Mouse (Mus musculus) layer of hippocampus, adult 9-11 months (tissue): ENCODE data around the gene Atpaf2.

Experiments used
- DNase-seq: peaks from one replicate; pipeline ENCODE4 v3.0.0; 2022

Atpaf2 gene

DNA sequence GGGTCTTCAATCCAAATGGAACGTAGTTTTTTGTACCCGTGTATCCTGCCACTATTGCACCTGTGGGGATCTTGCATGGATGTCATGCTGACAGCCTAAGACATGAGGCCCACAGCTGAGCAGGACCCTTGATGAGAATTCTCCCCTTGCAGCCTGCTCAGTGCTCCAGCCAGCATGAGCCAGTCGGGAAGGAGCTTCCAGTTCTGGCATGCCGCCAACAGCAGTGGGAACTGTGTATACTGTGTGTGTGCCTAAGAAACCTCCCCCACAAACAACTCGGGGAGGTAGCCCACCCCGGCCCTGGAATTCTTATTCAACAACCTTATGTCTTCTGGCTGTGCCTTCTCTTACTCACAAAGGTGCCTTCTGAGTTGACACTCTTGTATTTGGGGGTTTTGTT, 21.7 kb downstream of the Atpaf2 start:
- no peak for DNase-seq

DNA sequence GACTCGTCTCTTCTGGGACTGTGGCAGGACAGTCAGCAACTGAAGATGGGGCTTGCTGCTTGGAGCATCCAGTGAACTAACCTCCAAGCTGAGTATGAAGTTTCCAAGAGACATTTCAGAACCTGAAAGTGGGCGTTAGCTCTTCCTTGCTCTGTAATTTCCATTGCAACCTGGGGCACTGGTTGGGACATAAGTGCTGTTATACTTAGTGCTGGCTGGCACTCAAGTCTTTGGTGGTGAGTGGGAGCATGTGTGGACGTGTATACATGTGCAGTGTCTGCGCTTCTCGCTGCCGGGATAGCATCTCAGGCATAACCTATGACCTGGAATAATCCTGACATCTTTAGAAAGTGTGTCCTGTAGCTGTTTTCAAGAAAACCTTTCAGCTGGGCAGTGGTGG, 26.9 kb downstream of the Atpaf2 start:
- DNase-seq: no peak

DNA sequence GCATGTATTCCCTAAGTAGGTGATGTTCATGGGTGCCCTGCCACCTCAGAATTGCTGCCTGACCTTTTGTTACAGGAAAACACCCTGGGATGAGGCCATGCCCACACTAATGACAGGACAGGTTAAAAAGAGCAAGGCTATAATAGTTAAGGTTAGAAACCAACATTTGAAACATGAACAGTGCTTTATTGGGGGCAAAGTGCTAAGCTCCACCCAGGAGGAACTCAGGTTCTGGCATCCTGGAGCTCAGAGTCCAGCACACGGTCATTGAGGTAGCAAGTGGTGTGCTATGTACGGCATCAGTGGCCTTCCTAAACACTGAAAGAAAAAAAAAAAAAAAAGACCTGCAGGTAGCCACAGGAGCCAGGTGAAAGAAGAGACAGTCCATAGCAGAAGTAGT, 30.3 kb downstream of the Atpaf2 start:
- DNase-seq: no peak

DNA sequence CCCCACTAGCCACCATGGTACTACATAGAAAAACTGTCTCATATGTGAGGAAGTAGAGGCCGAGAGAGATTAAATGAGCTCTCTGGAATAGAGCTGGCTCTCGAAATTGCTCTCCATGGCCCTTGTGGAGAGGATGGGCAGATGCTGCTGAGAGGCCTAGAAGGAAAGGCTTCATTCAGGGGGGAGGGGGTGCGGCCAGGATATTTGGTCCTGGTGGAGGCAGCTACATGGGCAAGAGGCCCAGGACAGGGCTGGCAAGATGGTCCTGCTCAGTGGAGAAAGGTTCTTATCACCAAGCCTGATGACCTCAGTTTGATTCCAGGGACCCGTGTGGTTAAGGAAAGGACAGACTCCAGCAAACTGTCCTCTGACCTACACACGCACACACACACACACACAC, 32.3 kb downstream of the Atpaf2 start:
- no peak for DNase-seq

DNA sequence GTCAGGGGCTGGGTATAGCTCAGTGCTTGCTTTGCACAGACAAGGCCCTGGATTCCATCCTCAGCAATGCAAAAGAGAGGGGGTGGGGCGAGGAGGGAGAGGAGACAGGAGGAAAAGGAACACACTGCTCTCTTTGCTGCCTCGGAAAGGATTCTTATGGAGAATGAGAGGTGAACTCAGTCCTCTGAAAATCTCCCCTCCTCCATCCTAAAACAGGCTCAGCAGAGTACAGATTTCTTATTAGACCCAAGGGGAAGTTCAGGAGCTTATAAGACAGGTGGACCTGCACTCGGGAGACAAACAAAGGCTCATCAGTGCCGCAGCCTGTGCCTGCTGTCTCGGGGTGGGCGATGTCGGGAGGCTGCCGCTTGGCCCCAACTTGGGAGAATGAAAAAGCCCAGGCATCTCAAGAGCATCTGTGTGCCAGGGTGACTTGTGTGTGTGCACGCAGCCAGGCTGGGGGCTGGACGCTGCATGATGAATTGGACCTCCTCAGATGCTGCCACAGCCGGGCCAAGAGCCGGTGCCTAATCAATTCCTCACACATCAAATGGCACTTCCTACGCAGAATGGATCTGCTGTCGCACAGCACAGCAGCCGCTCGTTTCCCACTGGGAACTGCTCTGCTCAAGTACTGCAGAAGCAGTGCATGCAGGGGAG, 33.4 kb downstream of the Atpaf2 start:
- peak; percentile 89 for DNase-seq

DNA sequence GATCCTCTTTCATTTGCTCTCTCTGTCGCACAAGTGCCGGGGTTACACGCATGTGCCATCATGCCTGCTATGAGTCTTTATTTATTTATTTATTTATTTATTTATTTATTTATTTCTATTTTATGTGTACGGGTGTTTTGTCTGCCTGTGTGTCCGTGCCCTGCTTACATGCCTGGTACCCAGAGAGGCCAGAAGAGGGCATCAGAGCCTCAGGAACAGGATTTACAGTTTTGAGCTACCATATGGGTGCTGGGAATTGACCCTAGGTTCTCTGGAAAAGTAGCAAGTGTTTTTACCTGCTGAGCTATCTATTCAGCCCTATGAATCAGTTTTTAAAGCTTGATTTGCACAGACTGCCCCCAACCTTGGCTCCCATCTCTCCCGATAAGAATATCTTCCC, 34.7 kb downstream of the Atpaf2 start:
- DNase-seq: no peak

DNA sequence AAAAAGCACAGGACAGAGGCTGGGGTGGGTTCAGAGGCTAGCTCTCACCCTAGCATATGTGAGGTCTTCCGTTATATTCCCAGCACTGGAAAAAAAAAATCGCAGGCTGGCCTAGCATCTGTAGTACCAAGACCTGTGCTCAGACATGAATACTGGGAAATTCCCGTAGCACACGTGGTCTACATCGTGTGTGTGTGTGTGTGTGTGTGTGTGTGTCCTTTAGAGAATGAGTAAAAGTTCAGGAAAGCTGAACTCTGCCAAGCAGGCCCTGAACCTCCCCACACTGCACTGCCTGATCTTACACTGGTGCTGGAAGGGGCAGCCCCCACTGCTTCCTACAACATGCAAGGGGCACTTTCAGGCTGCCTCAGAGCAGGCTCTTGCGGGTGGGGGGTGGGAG, 43.8 kb downstream of the Atpaf2 start:
- no peak for DNase-seq

DNA sequence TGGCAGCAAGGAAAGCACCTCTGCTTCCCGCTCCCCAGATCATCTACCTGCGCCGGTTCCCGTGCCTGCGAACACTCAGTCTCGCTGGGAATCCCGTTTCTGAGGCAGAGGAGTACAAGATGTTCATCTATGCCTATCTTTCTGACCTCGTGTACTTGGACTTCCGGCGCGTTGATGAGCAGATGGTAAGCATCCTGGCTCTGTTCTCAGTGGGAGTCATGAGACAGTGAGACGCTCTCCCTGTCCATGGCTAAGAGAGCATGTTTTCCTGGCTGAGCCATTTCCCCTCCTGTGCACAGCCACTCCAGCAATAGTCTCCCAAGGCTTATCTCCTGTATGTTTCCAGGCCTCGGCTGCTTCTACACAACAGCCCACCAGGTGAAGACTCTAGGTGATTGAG, 47.8 kb downstream of the Atpaf2 start:
- DNase-seq: no peak

DNA sequence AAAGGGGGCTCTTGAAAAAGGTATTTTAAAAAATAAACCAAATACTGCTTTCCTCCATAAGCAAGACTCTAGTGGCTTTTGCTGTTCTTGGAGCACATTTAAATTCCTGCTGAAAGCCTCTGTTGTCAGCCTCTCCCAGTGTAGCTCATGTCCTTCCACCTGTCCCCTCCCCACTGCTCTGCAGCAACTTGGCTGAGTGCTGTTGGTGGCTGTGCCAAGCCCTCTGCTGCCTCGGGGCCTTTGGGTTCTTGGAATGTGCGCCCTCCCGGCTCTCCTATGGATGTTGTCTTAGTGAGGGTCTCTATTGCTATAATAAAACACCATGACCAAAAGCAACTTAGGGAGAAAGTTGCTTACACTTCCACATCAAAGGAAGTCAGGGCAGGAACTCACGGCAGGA, 48.8 kb downstream of the Atpaf2 start:
- DNase-seq: no peak

DNA sequence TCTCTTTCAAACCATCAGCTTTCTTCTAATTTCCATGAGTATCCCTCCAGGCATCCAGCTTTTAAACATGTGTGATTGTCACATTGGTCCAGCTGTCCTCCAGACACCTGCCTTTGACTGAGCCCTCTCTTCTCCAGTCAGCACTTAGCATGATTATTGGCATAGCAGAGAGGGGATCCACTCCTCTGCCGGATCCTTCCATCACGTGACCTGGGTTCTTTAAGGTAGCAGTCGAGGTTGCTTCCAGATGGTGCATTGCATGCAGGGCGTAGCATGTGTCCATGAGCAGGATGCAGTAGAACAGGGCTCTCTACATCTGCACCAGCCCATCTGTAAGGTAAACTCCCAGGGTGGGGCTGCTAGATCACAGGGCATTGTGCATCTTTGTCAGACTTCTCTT, 49.3 kb downstream of the Atpaf2 start:
- DNase-seq: no peak

DNA sequence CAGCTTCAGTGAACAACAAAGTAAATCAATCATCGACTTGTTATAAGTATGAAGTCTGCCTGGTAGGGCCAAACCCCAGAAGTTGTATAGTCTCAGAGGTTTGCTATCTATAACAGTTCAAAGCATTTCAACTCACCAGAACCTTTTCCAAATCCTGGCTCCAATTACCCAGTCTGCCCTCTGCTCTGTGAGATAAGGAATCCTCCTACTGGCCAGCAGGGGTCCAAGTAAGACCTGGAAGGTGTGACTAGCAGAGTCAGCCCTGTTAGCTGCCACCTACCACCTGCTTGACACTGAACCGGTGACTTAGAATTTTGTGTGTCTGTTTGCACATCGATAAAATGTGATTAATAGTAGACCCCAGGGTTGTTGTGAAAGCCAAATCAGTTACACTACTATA, 51.0 kb downstream of the Atpaf2 start:
- DNase-seq: no peak

DNA sequence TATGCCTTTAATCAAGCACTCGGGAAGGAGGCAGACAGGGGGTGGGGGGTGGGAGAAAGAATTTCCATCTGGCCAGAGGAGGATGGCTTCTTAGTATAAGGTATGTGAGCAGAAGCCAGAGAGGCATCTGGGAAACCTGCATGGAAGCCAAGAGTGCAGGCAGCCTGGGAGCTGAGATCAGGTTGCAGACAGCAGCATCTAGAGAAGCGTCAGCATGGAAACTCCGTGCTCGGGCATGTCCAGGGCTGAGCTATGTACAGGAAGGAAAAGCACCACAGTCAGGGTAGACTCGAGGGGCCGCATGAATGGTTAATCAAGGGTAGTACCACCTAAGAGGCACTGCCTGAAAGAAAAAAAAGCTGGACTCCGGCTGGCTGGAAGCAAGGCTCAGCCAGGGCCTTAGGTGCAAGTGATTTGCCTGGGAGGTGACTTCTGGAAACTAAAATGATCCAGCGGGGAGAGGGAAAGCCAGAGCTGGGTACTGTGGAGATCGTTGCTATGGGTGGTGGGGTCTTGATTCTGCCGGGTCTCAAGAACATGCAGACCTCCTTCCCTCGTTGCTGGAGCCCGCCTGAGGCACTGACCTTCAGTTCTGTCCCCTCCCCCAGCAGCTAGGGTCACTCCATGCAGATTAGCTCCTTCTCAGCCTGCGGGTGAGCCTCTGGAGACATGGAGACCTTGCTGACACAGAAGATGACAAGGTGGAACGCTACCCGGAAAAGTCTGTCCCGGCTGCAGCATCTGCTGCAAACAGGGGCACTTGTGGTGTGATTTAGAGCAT, 51.8 kb downstream of the Atpaf2 start:
- no peak for DNase-seq

DNA sequence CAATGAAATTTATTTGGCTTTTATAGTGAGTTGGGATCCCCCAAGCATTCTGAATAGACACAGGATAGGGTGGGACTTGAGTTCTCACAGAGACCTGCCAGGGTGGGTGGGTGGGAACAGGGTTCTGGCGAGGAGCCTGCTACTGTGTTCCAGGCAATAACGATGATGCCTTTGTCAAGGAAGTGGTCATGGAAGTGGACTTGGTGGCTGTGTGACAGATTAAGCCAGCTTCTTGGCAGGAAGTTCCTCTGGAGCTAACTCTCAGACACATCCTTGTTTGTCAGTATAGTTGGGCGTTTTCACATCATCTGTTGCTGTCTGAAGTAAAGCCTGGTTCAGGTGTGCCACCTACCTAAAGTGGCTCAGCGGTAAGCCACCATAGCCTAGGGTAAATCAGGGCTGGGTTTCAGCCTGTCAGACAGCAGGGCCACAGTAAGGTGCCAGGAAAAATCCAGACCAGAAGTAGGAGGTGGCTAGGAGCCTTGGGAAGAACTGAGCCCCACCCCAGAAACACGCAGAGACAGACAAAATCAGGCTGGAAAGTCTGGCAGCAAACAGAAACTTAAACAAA, 57.5 kb downstream of the Atpaf2 start:
- no peak for DNase-seq

DNA sequence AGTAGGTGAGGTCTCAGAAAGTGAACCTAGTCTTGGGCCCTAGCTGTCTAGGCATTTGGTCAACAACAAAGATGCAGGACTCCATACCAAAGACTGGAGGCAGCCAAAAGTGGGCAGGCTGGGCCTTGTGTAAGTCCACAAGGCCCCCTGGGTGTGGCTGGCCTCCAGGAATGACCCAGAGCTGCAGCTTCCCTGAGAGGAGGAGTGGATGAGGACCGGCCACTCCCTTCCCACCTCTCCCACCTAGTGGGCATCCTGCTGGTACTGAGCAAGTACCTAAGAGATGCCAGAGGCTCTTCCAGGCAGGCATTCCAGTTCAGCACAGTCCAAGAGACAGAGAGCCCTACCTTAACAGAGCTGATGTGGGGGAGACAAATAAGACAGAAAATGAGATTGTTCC, 58.3 kb downstream of the Atpaf2 start:
- no peak for DNase-seq

DNA sequence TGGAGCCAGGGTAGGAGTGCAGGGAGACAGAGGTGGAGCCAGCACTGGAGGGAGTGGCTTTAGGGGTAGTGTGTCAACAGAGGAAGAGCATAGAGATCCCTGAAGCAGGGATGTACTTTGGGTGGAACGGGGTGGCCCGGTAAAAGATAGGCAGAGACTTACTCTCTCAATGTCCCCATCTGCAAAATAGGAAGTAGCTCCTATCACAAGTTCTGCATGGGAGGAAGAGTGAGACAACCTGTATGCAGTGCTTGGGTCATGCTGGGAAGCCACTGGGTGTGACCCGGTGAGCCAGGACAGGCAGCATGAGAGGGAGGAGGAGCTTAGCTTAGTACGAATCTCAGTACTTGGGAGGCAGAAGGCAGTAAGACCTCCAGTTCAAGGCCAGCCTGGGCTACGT, 59.1 kb downstream of the Atpaf2 start:
- no peak for DNase-seq

DNA sequence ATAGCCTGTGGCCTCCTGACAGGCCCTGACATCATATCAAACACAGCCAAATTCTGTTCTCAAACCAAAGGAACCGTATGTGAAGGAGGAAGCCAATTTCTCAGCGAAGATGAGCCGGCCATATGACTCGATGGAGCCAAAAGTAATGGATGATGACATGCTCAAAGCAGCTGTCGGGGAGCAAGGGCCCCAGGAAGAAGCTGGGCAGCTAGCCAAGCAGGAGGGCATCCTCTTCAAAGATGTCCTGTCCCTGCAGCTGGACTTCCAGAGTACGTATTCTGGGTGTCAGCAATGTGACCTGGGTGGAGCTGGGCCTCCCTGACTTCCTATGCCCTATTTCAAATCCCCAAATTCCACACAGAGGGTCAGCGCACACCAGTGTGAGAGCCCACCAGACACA, 59.7 kb downstream of the Atpaf2 start:
- no peak for DNase-seq

DNA sequence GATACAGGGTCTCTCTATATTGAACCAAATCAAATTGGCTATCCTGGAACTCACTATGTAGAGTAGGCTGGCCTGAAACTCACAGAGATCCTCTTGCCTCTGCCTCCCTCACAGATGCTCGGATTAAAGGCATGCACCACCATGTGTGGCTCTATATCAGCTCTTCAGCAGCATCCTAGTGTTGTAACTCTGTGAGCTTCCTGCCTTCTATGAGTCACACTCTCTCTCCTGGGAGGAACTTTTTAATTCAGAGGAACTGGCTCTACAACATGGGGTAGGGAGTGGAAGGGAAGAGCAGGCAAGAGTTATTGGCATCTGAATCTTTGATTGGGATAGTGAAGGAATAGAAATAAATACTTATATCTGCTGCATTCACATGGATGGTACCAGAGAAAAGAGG, 61.1 kb downstream of the Atpaf2 start:
- no peak for DNase-seq

DNA sequence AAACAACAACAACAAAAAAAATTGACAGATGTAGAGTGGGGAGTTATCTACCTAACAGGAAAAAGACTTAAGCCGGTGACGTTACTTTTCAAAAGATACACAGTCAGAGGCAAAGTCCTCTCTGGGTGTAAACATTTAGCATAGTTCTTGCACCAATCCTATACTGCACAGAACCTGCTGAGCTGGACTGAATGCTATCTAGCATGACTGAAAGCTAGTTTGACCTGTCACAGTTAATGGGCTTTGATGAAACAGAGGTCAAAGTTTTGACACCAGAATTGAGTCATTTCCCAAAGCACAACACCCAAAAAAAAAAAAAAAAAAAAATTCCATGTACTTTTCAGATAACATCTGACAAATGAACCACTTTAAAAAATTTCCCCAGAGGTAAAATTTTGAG, 62.3 kb downstream of the Atpaf2 start:
- no peak for DNase-seq

DNA sequence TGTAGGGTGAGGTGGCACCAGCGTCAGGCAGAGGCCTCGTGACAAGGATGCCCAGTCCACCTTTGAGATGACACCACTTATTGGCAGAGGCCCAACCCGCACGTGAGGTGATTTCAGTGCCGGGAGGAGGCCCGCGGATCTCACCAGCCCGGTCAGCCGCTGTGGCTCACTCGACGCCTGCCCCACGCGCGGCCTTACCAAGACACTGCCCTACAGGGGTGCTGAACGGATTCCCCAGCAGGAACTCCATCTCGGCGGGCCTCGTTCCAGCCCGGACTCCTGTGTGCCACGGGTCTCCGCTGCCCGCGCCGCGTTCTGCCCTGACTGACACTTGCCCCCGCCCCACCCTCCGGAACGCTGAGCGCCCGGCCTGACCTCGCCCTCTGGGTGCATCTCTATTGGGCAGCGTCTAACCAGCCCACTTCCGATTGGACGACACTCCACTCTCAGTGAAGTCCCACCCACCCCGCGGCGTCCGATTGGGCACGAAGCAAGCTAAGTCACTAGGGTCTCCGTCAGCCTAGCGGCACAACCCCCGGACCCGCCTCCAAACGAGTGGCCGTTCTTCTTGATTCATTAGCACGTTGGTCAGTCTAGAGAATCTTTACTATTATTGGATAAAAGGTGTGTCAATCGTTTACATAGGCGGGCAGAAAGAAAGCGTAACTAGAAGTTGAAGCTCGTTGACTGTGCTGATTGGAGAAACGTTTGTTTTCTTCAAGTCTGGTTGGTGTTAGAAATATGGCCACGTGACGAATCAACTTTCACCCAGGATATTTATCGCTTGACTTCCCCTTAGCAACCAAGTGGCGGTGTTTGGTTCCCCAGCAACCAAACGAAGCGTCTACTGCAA, 65.5 kb downstream of the Atpaf2 start, which contains the start of the genes Tom1l2 and Drc3:
Tom1l2 (minus strand) TSS at position 347 of the 853 bp plus-strand sequence.
Drc3 (plus strand) TSS at position 771 of the 853 bp plus-strand sequence.
- peak; percentile 100 for DNase-seq

DNA sequence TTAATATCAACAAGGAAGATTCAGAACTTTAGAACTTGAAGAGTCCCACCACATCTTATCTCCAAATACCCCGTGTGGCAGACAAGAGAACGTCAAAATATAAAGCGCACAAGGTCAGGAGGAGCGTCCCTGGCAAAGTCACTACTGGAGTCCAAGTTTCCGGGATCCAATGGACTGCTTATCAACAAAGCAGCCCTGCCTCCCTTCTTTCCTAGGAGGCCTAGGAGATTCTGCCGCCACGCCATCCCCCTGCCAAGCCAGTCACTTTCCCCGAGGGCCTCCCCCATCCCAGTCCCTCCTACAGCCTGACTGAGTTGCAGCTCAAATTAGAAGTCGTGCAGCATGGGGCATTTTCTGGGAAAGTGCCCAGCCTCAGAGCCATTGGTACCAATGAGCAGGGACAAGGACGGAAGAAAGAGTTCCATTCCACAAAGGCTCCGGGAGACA, 66.3 kb downstream of the Atpaf2 start:
- DNase-seq: peak; percentile 45

DNA sequence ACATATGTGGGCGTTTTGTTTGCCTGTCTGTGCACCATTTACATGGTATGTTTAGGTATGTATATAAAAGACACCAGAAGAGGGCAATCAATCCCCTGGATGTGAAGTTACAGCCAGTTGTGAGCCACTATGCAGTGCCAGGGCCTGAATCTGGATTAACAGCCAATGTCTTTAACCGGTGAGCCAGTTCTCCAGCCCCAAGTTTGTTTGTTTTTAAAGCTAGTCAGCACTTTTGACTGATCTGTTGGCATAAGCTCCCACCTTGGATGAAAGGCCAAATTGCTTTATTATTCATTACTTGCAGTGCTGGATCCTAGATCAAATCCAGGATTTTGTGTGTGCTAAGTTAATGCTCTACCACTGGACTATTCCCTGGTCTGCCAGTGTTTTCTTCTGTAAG, 66.9 kb downstream of the Atpaf2 start:
- no peak for DNase-seq
